Mouse (Mus musculus): ENCODE results near the gene Lpcat3. TPM values are rescaled to one million over a fixed set of nuclear protein-coding genes. Genes with fewer than 3 reads are reported as not detected.
A peak's percentile ranks its signal among the peaks of the same experiment; 100 is the strongest.

The Lpcat3 gene
- total RNA-seq, 4 experiments from 2014 or later = 12.6 to 18.1 (median 15.6) TPM

DNA sequence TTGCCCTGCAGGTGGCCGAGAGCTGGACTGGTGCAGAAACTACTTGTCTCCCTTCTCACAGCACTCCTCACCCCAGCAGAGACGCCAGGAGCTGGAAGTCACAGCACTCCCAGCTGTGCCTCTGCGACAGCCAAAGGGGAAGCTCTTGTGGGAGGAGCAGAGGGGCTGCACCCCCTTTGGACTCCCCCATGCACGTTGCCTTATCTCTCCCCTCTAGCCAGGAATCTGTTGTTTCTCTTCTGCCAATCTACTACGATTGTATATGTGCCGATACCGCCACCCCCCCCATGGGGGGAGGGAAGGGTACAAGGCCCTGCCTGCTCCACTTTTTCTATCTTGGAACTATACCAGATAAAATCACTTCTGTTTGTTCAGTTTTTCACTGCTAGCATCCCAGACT, 41.0 kb downstream of the Lpcat3 start:
- DNase-seq (ENCODE audit: low spot score in 2 of 2) = no peak

GRCm38 (mm10) chr6:124704417-124704816, 41.6 kb downstream of the Lpcat3 start:
- DNase-seq (ENCODE audit: low spot score in 2 of 2) = no peak

GRCm38 (mm10) chr6:124706061-124706627, 43.3 kb downstream of the Lpcat3 start:
- no peak for DNase-seq (ENCODE audit: low spot score in 2 of 2)

- no peak for DNase-seq (ENCODE audit: low spot score in 2 of 2)
Measured at GRCm38 (mm10) chr6:124708289-124708889, 45.6 kb downstream of the Lpcat3 start.

GRCm38 (mm10) chr6:124711824-124712782, 49.3 kb downstream of the Lpcat3 start, which contains the start of the genes Emg1 and Phb2:
Gene Emg1 (minus strand): TSS chr6:124712178.
Gene Phb2 (plus strand): TSS chr6:124712336.
- DNase-seq (ENCODE audit: low spot score in 2 of 2) = peak; percentile 96 to 97

DNA sequence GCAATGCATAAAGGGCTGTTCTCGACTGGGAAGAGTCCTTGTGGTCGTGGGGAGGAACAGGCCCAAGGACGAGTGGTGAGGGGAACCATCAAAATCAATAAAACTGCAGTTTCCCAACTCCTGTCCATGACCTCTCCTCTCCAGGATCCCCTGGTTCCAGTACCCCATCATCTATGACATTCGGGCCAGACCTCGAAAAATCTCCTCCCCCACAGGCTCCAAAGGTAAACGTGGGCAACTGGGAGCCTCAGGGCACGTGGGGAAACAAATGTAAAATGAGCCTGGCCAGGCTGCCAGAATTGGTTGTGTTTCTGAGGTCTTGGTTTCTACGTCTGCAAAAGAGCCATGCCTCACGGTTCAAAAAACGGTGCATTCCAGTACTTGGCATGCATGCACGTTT, 50.1 kb downstream of the Lpcat3 start:
- no peak for DNase-seq (ENCODE audit: low spot score in 2 of 2)

- no peak for DNase-seq (ENCODE audit: low spot score in 2 of 2)
Measured at GRCm38 (mm10) chr6:124716864-124717490, 54.1 kb downstream of the Lpcat3 start.

GRCm38 (mm10) chr6:124717968-124718367, 55.1 kb downstream of the Lpcat3 start:
- DNase-seq (ENCODE audit: low spot score in 2 of 2) = no peak

GRCm38 (mm10) chr6:124718703-124719102, 55.9 kb downstream of the Lpcat3 start:
- no peak for DNase-seq (ENCODE audit: low spot score in 2 of 2)

- no peak for DNase-seq (ENCODE audit: low spot score in 2 of 2)
Measured at GRCm38 (mm10) chr6:124719354-124719978, 56.6 kb downstream of the Lpcat3 start.

GRCm38 (mm10) chr6:124720904-124721303, 58.1 kb downstream of the Lpcat3 start:
- DNase-seq (ENCODE audit: low spot score in 2 of 2) = no peak

GRCm38 (mm10) chr6:124722876-124723473, 60.1 kb downstream of the Lpcat3 start:
- no peak for DNase-seq (ENCODE audit: low spot score in 2 of 2)

DNA sequence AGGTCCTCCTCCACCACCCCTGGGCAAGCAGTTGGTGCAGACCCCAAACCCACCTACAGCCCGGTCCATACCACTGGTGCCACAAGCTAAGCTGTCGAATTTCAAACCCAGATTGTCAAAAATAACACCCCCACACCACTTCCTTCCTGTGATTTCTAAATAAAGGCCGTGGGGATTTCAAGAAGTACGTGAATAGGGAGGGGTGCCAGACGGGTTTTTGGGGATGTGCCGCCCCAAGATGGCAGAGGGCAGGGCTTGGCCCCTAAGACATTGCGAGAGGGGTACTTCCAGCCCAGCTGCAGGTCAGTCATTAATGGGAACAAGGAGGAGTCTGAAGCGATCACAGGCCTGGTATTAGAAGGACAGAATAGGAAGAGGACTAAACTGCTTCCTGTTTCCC, 60.7 kb downstream of the Lpcat3 start:
- no peak for DNase-seq (ENCODE audit: low spot score in 2 of 2)

- DNase-seq (ENCODE audit: low spot score in 2 of 2) = no peak
Measured at GRCm38 (mm10) chr6:124724472-124724871, 61.6 kb downstream of the Lpcat3 start.

GRCm38 (mm10) chr6:124728621-124729020, 65.8 kb downstream of the Lpcat3 start:
- DNase-seq (ENCODE audit: low spot score in 2 of 2) = no peak

- DNase-seq (ENCODE audit: low spot score in 2 of 2) = no peak
Measured at GRCm38 (mm10) chr6:124729850-124730705, 67.3 kb downstream of the Lpcat3 start.

DNA sequence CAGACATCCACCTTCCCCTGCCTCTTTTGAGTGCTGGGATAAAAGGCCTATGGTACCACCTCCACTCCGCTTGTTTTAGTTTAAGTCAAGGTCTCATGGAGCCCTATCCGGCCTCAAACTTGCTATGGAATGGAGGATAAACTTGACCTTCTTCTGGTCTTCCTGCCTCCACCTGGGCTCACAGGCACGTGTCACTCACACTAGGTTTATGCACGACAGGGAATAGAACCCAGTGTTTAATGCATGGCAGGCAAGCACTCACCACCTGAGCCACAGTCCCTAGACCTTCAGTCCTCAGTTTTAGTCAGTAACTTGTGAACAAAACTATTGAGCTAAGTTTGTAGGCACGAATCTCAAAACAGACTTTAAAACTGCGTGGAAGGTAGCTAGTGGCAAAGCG, 68.2 kb downstream of the Lpcat3 start:
- DNase-seq (ENCODE audit: low spot score in 2 of 2) = no peak

GRCm38 (mm10) chr6:124732476-124733370, 69.9 kb downstream of the Lpcat3 start:
- DNase-seq (ENCODE audit: low spot score in 2 of 2) = no peak

DNA sequence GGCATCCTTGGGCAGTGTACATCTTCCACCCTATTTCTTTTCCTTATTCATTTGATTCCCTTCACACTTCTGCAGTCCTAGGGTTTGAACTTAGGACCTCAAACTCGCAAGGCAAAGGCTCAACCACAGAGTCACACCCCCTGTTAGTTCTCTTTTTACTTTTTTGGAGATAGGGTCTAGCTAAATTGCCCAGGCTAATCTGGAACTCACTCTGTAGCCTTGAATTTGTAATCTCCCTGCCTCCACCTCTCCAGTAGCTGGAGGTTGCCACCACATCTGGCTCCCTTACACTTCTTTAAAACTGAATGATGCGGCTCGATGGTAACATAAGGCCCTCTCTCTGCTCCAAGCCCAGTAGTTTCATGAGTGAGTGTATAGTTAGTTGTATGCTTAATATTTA, 71.6 kb downstream of the Lpcat3 start:
- DNase-seq (ENCODE audit: low spot score in 2 of 2) = no peak
